Mouse (Mus musculus) CH12.LX (cell line): Measurements from ENCODE around the gene Srsf12. TPM values are rescaled to one million over a fixed set of nuclear protein-coding genes. Genes with fewer than 3 reads are reported as not detected.

ENCODE experiments used
- DNase-seq: peaks from one replicate; pipeline ENCODE4 v3.0.0-alpha.2; 2013; ENCODE audit errors: extremely low read depth
- H3K27ac ChIP-seq: 2 replicates; pipeline ENCODE4 v1.5.1; 2012; ENCODE audit warnings: low read depth, mild to moderate bottlenecking, control low read depth, moderate library complexity; ENCODE audit not compliant: insufficient read depth
- H3K27me3 ChIP-seq: replicated peaks from 2 replicates; pipeline ENCODE3; 2012; ENCODE audit warnings: inconsistent platforms
- H3K36me3 ChIP-seq, 2 experiments: replicated peaks in 1 of 2; 2 replicates each; pipeline versions ENCODE3 to v1.6.1; 2012; ENCODE audit warnings: inconsistent platforms in 1 of 2, low read length in 1 of 2, mild to moderate bottlenecking in 1 of 2, mixed read lengths in 1 of 2, moderate library complexity in 1 of 2; ENCODE audit not compliant: control insufficient read depth in 1 of 2, insufficient read depth in 1 of 2
- H3K4me1 ChIP-seq, 2 experiments: 2 replicates each; pipeline ENCODE4 v1.6.1; 2012; ENCODE audit warnings: inconsistent platforms in 1 of 2, moderate library complexity in 1 of 2; ENCODE audit not compliant: insufficient read depth in 2 of 2, control insufficient read depth in 1 of 2
- H3K4me2 ChIP-seq: 2 replicates; pipeline ENCODE4 v1.6.1; 2012; ENCODE audit warnings: low read depth, mild to moderate bottlenecking, control low read depth; ENCODE audit not compliant: poor library complexity, insufficient read depth, severe bottlenecking
- H3K4me3 ChIP-seq, 3 experiments: fragments of 150-350 bp in 1 of 3; sonication (generic) in 1 of 3; replicated peaks in 1 of 3; 2 replicates each; pipeline versions ENCODE3 to v1.5.1; 2011 to 2012; ENCODE audit warnings: low read depth in 2 of 3, low read length in 2 of 3, mild to moderate bottlenecking in 2 of 3, moderate library complexity in 2 of 3, control low read depth in 1 of 3, improper control_type of control experiment in 1 of 3, inconsistent platforms in 1 of 3, mixed read lengths in 1 of 3; ENCODE audit not compliant: poor library complexity in 1 of 3
- H3K79me2 ChIP-seq: replicated peaks from 2 replicates; pipeline ENCODE4 v1.6.1; 2012; ENCODE audit warnings: mild to moderate bottlenecking, moderate library complexity; ENCODE audit not compliant: control insufficient read depth, poor library complexity, insufficient read depth, severe bottlenecking; ENCODE audit errors: extremely low read depth
- H3K9ac ChIP-seq: 2 replicates; pipeline ENCODE4 v1.6.1; 2012; ENCODE audit warnings: low read depth, mild to moderate bottlenecking, control low read depth, moderate library complexity; ENCODE audit not compliant: insufficient read depth
- H3K9me3 ChIP-seq: replicated peaks from 2 replicates; pipeline ENCODE3; 2012; ENCODE audit warnings: low read length, inconsistent platforms, mixed read lengths
- BHLHE40 ChIP-seq: IDR thresholded peaks from 2 replicates; pipeline ENCODE4 v1.6.1; 2011; ENCODE audit warnings: mild to moderate bottlenecking, low read depth, low read length, improper control_type of control experiment
- CHD1 ChIP-seq: IDR thresholded peaks from 2 replicates; pipeline ENCODE4 v1.6.1; 2012; ENCODE audit warnings: low read depth, low read length, improper control_type of control experiment, inconsistent platforms
- CHD2 ChIP-seq: IDR thresholded peaks from 2 replicates; pipeline ENCODE4 v1.6.1; 2011; ENCODE audit warnings: low read length, improper control_type of control experiment
- EP300 ChIP-seq: IDR thresholded peaks from 2 replicates; pipeline ENCODE4 v1.6.1; 2011; ENCODE audit warnings: low read length, improper control_type of control experiment
- GABPA ChIP-seq: IDR thresholded peaks from 2 replicates; pipeline ENCODE4 v1.6.1; 2012; ENCODE audit warnings: low read depth, low read length, improper control_type of control experiment, inconsistent platforms; ENCODE audit not compliant: insufficient replicate concordance
- IRF4 ChIP-seq: IDR thresholded peaks from 2 replicates; pipeline ENCODE4 v1.6.1; 2014; ENCODE audit warnings: low read depth, mild to moderate bottlenecking, inconsistent platforms, low read length, improper control_type of control experiment
- JUND ChIP-seq: conservative IDR thresholded peaks from 2 replicates; pipeline ENCODE4 v1.6.1; 2011; ENCODE audit warnings: low read depth, low read length, improper control_type of control experiment
- MYC ChIP-seq: IDR thresholded peaks from 2 replicates; pipeline ENCODE4 v1.6.1; 2011; ENCODE audit warnings: low read depth, mild to moderate bottlenecking, improper control_type of control experiment, low read length
- POLR2A ChIP-seq: IDR thresholded peaks from 2 replicates; pipeline ENCODE4 v1.6.1; 2011; ENCODE audit warnings: low read depth, mild to moderate bottlenecking, improper control_type of control experiment, low read length
- POLR2AphosphoS2 ChIP-seq: IDR thresholded peaks from 2 replicates; pipeline ENCODE4 v1.6.1; 2011; ENCODE audit warnings: low read depth, low read length, improper control_type of control experiment
- RAD21 ChIP-seq: IDR thresholded peaks from 2 replicates; pipeline ENCODE4 v1.6.1; 2011; ENCODE audit warnings: low read depth, mild to moderate bottlenecking, low read length, improper control_type of control experiment, moderate library complexity
- RCOR1 ChIP-seq: conservative IDR thresholded peaks from 2 replicates; pipeline ENCODE4 v1.6.1; 2012; ENCODE audit warnings: low read depth, mild to moderate bottlenecking, inconsistent platforms, low read length, improper control_type of control experiment
- SIN3A ChIP-seq: IDR thresholded peaks from 2 replicates; pipeline ENCODE4 v1.6.1; 2012; ENCODE audit warnings: low read length, improper control_type of control experiment, inconsistent platforms
- SMC3 ChIP-seq: IDR thresholded peaks from 2 replicates; pipeline ENCODE4 v1.6.1; 2011; ENCODE audit warnings: low read depth, low read length, improper control_type of control experiment
- UBTF ChIP-seq: IDR thresholded peaks from 2 replicates; pipeline ENCODE4 v1.6.1; 2012; ENCODE audit warnings: low read depth, mild to moderate bottlenecking, inconsistent platforms, low read length, improper control_type of control experiment, moderate library complexity
- ZC3H11A ChIP-seq: IDR thresholded peaks from 2 replicates; pipeline ENCODE4 v1.6.1; 2012; ENCODE audit warnings: low read depth, mild to moderate bottlenecking, inconsistent platforms, low read length, improper control_type of control experiment
- ZNF384 ChIP-seq: IDR thresholded peaks from 2 replicates; pipeline ENCODE4 v1.6.1; 2012; ENCODE audit warnings: low read depth, low read length, improper control_type of control experiment, inconsistent platforms
- dilution Hi-C: fragments of 300-500 bp; cut with MboI; formaldehyde crosslinking; loops from 2 replicates; pipeline ENCODE4 v1.14.3; 2020; ENCODE audit warnings: low sequenced_read_pairs; ENCODE audit not compliant: extremely low pct_unique_long_range_greater_than_20kb, extremely low pct_ligation_motif_present
- in situ Hi-C: fragments of 300-500 bp; cut with MboI; formaldehyde crosslinking; loops from 3 replicates; pipeline ENCODE4 v1.14.3; 2019; ENCODE audit warnings: low sequenced_read_pairs, low pct_ligation_motif_present, low pct_unique_long_range_greater_than_20kb, mixed read lengths
- polyA plus RNA-seq: library from polyadenylated mRNA; unstranded; fragments of >175 nt; gene quantifications from 2 replicates; pipeline ENCODE4 v1.2.1, GENCODE M21; 2012; ENCODE audit warnings: low read depth; ENCODE audit not compliant: insufficient read length
- total RNA-seq, 2 experiments: library from RNA; depleted of rRNA; stranded (reverse); fragments of 300-350 nt in 1 of 2; fragments of >200 nt in 1 of 2; gene quantifications; 2 replicates each; pipeline ENCODE4 v1.2.3; 2012 to 2014

Gene Srsf12
- total and polyA plus RNA-seq, 3 experiments, result not detected

GRCm38 (mm10) chr4:33261311-33261753 lies 52.5 kb downstream of the Srsf12 start:
- Histone ChIP-seq H3K27ac (no peak overlapping the region), H3K9me3 (peaks cover 2% of the 10 kb centered on the region), H3K4me1 (peaks cover 4 to 7% of the 10 kb centered on the region in 2 experiments; a peak in 2 of 4 replicates), H3K27me3 (no peaks in the 10 kb centered on the region), H3K36me3 (peaks cover 0 to 3% of the 10 kb centered on the region in 2 experiments), H3K79me2 (no peaks in the 10 kb centered on the region), H3K4me3 (no peak overlapping the region), H3K9ac (no peak overlapping the region), H3K4me2 (no peak overlapping the region)
- TF ChIP-seq GABPA, result no peak
- TF ChIP-seq EP300, result no peak
- no peak for TF ChIP-seq BHLHE40
- no peak for TF ChIP-seq CHD2
- no peak for TF ChIP-seq ZC3H11A
- no peak for TF ChIP-seq RAD21
- TF ChIP-seq SMC3, result no peak
- in situ Hi-C loops, result no loop called here
- DNase-seq, result no peak
- dilution Hi-C loops, result no loop called here

- H3K36me3 ChIP-seq, result peaks cover 0 to 5% of the 10 kb centered on the region in 2 experiments
- no peak overlapping the region for H3K4me3 ChIP-seq
- H3K27me3 ChIP-seq, result no peaks in the 10 kb centered on the region
- H3K79me2 ChIP-seq, result no peaks in the 10 kb centered on the region
- H3K27ac ChIP-seq, result no peak overlapping the region
- dilution Hi-C loops, result no loop called here
- peaks cover 2% of the 10 kb centered on the region for H3K9me3 ChIP-seq
- no peak overlapping the region for H3K9ac ChIP-seq
- in situ Hi-C loops, result no loop called here
- no peak for TF ChIP-seq SIN3A
- TF ChIP-seq JUND, result no peak
- no peak for TF ChIP-seq RCOR1
- TF ChIP-seq IRF4, result no peak
- TF ChIP-seq BHLHE40, result no peak
- no peak overlapping the region for H3K4me2 ChIP-seq
- no peak for DNase-seq
- H3K4me1 ChIP-seq, result peaks cover 4 to 7% of the 10 kb centered on the region in 2 experiments; a peak in 2 of 4 replicates
These were observed 54.1 kb downstream of the Srsf12 start for GRCm38 (mm10) chr4:33262897-33263296.

- no peaks in the 10 kb centered on the region for H3K79me2 ChIP-seq
- in situ Hi-C loops (no loop called here), dilution Hi-C loops (no loop called here)
- H3K4me3 ChIP-seq, result no peak overlapping the region
- H3K4me1 ChIP-seq, result peaks cover 4 to 7% of the 10 kb centered on the region in 2 experiments; a peak in 2 of 4 replicates
- H3K27ac ChIP-seq, result no peak overlapping the region
- no peak overlapping the region for H3K4me2 ChIP-seq
- peaks cover 2% of the 10 kb centered on the region for H3K9me3 ChIP-seq
- peaks cover 0 to 11% of the 10 kb centered on the region in 2 experiments for H3K36me3 ChIP-seq
- H3K27me3 ChIP-seq, result no peaks in the 10 kb centered on the region
- DNase-seq, result no peak
- no peak for TF ChIP-seq CHD1
- no peak for TF ChIP-seq SMC3
- TF ChIP-seq POLR2A, result no peak
- no peak for TF ChIP-seq BHLHE40
- TF ChIP-seq GABPA, result no peak
- no peak for TF ChIP-seq UBTF
- TF ChIP-seq MYC, result no peak
- no peak for TF ChIP-seq IRF4
- TF ChIP-seq ZC3H11A, result no peak
- TF ChIP-seq ZNF384, result no peak
- no peak for TF ChIP-seq SIN3A
- TF ChIP-seq POLR2AphosphoS2, result no peak
- TF ChIP-seq JUND, result no peak
- no peak overlapping the region for H3K9ac ChIP-seq
These were observed 56.4 kb downstream of the Srsf12 start for GRCm38 (mm10) chr4:33264979-33265726.
